Comparison of ENCODE assay signal across 23 mouse cellular contexts in the genomic region with DNA sequence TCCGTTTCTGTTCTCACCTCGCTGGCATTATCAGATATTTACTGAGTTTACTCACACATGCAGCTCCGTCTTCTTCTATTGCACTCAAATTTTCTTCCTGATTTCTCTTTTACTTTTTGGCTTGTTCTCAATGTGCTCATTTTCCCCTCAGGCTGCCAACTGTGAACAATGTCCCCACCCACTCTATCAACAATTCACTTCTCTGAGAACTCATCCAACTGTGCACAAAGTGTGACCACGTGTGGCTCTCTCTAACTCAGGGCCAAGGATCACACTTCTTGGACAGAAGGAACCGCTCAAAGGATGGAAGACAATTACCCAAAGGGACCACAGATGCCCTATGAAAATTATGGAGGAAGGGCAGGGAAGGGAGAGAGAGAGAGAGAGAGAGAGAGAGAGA.
DNase-seq lines count a peak whose midpoint lies in the region; ATAC-seq and TF ChIP-seq lines count a peak whose summit lies in the region.
"Had no signal": no experiment of that assay in that cellular context is flagged by ENCODE, and none has a peak within 500 bp of the region (broad histone marks: within the 10 kb centered on the region; RNA-seq: fewer than 3 reads in every experiment).

No protein-coding gene starts in this region.

- no peaks in the 10 kb centered on the region for H3K36me3 ChIP-seq in heart, embryonic 12.5 days
- H3K36me3 ChIP-seq in lung, postnatal 0 days (ENCODE audit: insufficient read depth, low read length) = peaks cover 6% of the 10 kb centered on the region; the same call in 1 of the 2 replicates
- H3K36me3 ChIP-seq: embryonic facial prominence, embryonic 15.5 days; forebrain, embryonic 10.5 days; hindbrain, embryonic 10.5 days; intestine, embryonic 15.5 days had no signal

- no peak overlapping the region for H3K9ac ChIP-seq in heart, embryonic 12.5 days
- H3K9ac ChIP-seq in lung, postnatal 0 days (replicated peaks; ENCODE audit: low read depth) = no peak overlapping the region
- H3K9ac ChIP-seq: embryonic facial prominence, embryonic 15.5 days; hindbrain, embryonic 14.5 days; intestine, embryonic 15.5 days had no signal

- TF ChIP-seq EP300 in lung, postnatal 0 days (IDR thresholded peaks at IDR 0.05) = no peak

- H3K4me2 ChIP-seq in heart, embryonic 12.5 days = no peak overlapping the region
- H3K4me2 ChIP-seq in lung, postnatal 0 days (replicated peaks; ENCODE audit: low read depth, low read length) = no peak overlapping the region
- H3K4me2 ChIP-seq: embryonic facial prominence, embryonic 15.5 days; hindbrain, embryonic 14.5 days; intestine, embryonic 15.5 days had no signal

- no peak for ATAC-seq in heart, embryonic 12.5 days (ENCODE audit: insufficient number of reproducible peaks, low FRiP score)
- ATAC-seq in lung, postnatal 0 days = no peak
- ATAC-seq: activated CD4-positive, CD25-positive, alpha-beta regulatory T cell, adult 4 months; forebrain, embryonic 14.5 days; intestine, embryonic 15.5 days; Patski had no signal

- 75% methylated on average over 5 of the region's 5 CpGs for WGBS in heart, embryonic 12.5 days
- 51% methylated on average over 5 of the region's 5 CpGs for WGBS in lung, postnatal 0 days
- 26% methylated on average over 5 of the region's 5 CpGs for WGBS in large intestine, adult 2 months

- TF ChIP-seq CTCF in lung, postnatal 0 days (IDR thresholded peaks at IDR 0.05) = no peak

- no peaks in the 10 kb centered on the region for H3K4me1 ChIP-seq in heart, embryonic 12.5 days (replicated peaks)
- H3K4me1 ChIP-seq in lung, postnatal 0 days (ENCODE audit: insufficient read depth, low read depth, low read length) = no peaks in the 10 kb centered on the region
- H3K4me1 ChIP-seq: embryonic facial prominence, embryonic 15.5 days; hindbrain, embryonic 10.5 days; intestine, embryonic 15.5 days had no signal

- peak; percentile 67 for DNase-seq in heart, adult 11 months
- DNase-seq in lung, postnatal 10 days = peak; percentile 41
- DNase-seq in lung, postnatal 0 days (ENCODE audit: low spot score) = no peak
- peak; percentile 25 for DNase-seq in adipocyte (ENCODE audit: low spot score)
- DNase-seq in large intestine, adult 2 months (ENCODE audit: low read depth, low spot score) = peak; percentile 13
- no peak for DNase-seq in thymus, postnatal 0 days (ENCODE audit: low spot score)
- DNase-seq in c-Kit-positive CD71-positive TER-119-positive erythroid progenitor cells, embryonic 14.5 days (ENCODE audit: low spot score) = no peak
- DNase-seq: adrenal gland, adult 2 months; cerebellum, adult 11 months; cerebellum, adult 8-10 months; cerebellum, postnatal 14 days; embryo, embryonic 11 days; heart, adult 2 months had no signal

- no peak overlapping the region for H3K4me3 ChIP-seq in heart, embryonic 12.5 days
- H3K4me3 ChIP-seq in lung, postnatal 0 days (ENCODE audit: low read depth, low read length) = no peak overlapping the region
- H3K4me3 ChIP-seq: embryonic facial prominence, embryonic 15.5 days; erythroblast, embryonic 14.5 days; forebrain, embryonic 10.5 days; heart, adult 2 months; hindbrain, embryonic 10.5 days; intestine, embryonic 15.5 days had no signal

- H3K27me3 ChIP-seq in heart, embryonic 12.5 days (replicated peaks) = no peaks in the 10 kb centered on the region
- no peaks in the 10 kb centered on the region for H3K27me3 ChIP-seq in lung, postnatal 0 days (replicated peaks; ENCODE audit: insufficient read depth, low read length)
- H3K27me3 ChIP-seq: embryonic facial prominence, embryonic 15.5 days; intestine, embryonic 15.5 days had no signal

- H3K9me3 ChIP-seq in heart, embryonic 12.5 days (replicated peaks) = no peaks in the 10 kb centered on the region
- H3K9me3 ChIP-seq in lung, postnatal 0 days (ENCODE audit: low read length) = no peaks in the 10 kb centered on the region
- H3K9me3 ChIP-seq: embryonic facial prominence, embryonic 15.5 days; forebrain, embryonic 10.5 days; hindbrain, embryonic 10.5 days; intestine, embryonic 15.5 days had no signal

- H3K27ac ChIP-seq in heart, embryonic 12.5 days (ENCODE audit: poor library complexity, severe bottlenecking) = no peak overlapping the region
- no peak overlapping the region for H3K27ac ChIP-seq in lung, postnatal 0 days (ENCODE audit: low read length)
- H3K27ac ChIP-seq: embryonic facial prominence, embryonic 15.5 days; forebrain, embryonic 10.5 days; heart, adult 2 months; hindbrain, embryonic 10.5 days; hindbrain, embryonic 14.5 days; intestine, embryonic 15.5 days had no signal

Comparison
In these comparisons a context has a peak if more than half of its experiments do, and no peak if none do; other contexts are left out.
1. DNase-seq: peak in heart, adult 11 months (single experiment), lung, postnatal 10 days (single experiment), adipocyte (single experiment) and large intestine, adult 2 months (single experiment); none in lung, postnatal 0 days (single experiment), thymus, postnatal 0 days (single experiment) and c-Kit-positive CD71-positive TER-119-positive erythroid progenitor cells, embryonic 14.5 days (single experiment).